Mouse (Mus musculus) monocyte, adult 5-6 weeks (primary cell): ENCODE measurements around the gene Gm28051. TPM values are rescaled to one million over a fixed set of nuclear protein-coding genes. Genes with fewer than 3 reads are reported as not detected.

Experiments used
- ATAC-seq: fragments of 153-309, 156-312 bp; replicated peaks from 2 replicates; pipeline ENCODE4 v1.8.0; 2017; ENCODE audit warnings: mild to moderate bottlenecking; ENCODE audit not compliant: low TSS enrichment, insufficient number of reproducible peaks, severe bottlenecking, poor library complexity, low FRiP score
- total RNA-seq: library from RNA; stranded (forward); fragments of 200-1000, 200-491, 200-594 nt; gene quantifications from 3 replicates; pipeline ENCODE4 v1.2.3, GENCODE M21; 2017

Gm28051 gene
- total RNA-seq, 1 experiment from 2014 or later, result not detected

DNA sequence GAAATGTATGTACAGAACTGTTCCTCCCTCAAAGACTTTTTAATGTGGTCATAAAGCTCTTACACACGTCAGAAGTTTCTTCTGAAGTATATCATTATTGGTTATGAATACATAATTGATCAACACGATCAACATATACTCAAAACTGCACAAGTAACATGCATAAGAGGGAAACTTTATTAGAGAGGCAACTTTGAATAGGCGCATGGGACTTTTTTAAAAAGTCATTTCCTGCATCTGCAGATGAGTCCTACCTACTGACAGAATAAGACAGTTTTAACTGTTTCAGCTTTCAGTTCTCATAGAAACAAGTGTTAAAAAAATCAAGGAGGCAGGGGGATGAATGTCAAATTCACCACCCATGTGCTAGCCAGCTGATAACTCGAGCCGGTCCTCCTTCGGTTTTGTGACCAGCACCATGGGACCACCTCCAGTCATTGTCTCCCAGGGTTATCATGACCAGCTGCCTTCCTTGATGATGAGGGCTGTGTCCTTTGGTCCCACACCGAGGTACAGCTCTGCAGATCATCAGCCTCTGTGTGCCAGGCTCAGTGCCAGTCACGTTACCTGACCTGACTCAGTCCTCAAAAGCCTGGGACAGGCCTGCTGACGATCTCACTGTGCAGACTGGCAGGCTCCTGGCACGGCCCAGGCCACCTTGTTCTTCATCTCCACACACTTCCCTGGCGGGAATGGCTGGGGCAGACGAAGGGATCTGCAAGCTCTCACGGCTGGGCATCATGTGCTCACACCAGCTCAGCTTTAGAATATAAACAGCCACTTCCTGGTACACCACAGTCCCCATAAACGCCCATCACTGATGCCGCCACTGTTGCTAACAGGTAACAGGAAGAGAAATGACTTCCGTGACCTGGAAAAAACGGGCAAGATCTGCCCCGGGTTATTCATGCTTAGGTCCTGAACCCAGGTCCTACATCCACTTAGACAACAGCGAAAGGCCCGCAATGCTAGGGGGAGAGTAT, 84.4 kb downstream of the Gm28051 start:
- ATAC-seq, result no peak

DNA sequence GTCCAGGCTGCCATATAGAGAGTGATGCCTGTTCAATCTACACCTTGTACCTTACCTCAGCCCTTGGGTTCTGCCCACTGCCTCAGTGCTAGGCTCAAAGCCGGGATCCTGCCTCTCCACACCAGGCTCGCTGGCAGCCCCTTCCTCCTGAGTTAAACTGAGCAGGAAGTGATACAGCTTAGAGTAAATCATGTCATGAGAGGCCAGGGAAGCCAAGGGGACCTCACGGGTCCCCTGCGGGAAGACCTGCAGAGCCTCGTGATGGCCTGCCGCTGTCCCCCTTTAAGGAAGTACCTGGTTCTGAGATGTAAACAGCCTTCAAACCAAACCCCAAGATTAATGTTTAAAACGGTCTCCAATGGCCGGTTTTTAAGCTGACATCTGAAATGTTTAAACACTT, 85.4 kb downstream of the Gm28051 start:
- ATAC-seq, result no peak

DNA sequence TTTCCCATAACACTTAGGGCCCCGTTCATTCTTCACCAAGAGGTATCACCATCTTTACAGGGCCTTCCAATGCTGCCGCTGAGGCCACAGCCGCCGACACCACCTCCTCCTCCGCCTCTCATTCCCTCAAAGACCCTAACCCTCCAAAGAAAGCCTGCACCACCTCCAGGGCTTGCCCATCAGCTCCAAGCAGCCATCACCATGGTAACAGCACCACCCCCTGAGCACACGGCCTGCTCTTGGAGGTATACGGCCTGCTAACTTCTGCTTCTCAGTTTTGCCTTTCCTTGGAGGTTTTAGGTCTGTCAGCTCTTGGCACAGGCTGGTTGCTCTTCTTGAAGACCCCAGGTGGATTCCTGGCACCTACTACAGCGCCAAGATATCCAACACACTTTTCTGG, 86.7 kb downstream of the Gm28051 start:
- ATAC-seq, result no peak

Other genes with a start within 250 kb of the Gm28051 start
- not detected in 3 replicates for gene Chga, start 202.8 kb downstream of the Gm28051 start, total RNA-seq
- 21.2 to 31.3 TPM (median 22.5 TPM) in 3 replicates for gene Itpk1, start 52.8 kb downstream of the Gm28051 start, total RNA-seq
- 3.3 to 8.5 TPM (median 4.2 TPM) in 3 replicates for gene Moap1, start 14.1 kb downstream of the Gm28051 start, total RNA-seq
- gene Tmem251, start 14.0 kb downstream of the Gm28051 start, total RNA-seq, result 15.3 to 22.6 TPM (median 18.9 TPM) in 3 replicates
- 18.9 to 33.7 TPM (median 25.4 TPM) in 3 replicates for gene Gon7, start within 50 bp of the Gm28051 start, total RNA-seq
- gene Ubr7, start 202 bp upstream of the Gm28051 start, total RNA-seq, result 26.8 to 31.2 TPM (median 27.0 TPM) in 3 replicates
- 2.5 to 8.0 TPM (median 2.5 TPM) in 3 replicates for gene Gm20604, start 907 bp upstream of the Gm28051 start, total RNA-seq
- 27.2 to 52.0 TPM (median 37.5 TPM) in 3 replicates for gene Btbd7, start 120.7 kb upstream of the Gm28051 start, total RNA-seq
- gene Cox8c, start 141.6 kb upstream of the Gm28051 start, total RNA-seq, result not detected in 3 replicates
- 0.19 TPM in 1 of 3 replicates, not detected in the others for gene Unc79, start 191.1 kb upstream of the Gm28051 start, total RNA-seq